Mouse (Mus musculus) spleen, postnatal 14 days (tissue): ENCODE results near the gene Zfand4.

Source experiments
- DNase-seq, 2 experiments: peaks; one replicate each; pipeline ENCODE4 v3.0.0; 2021 to 2022; ENCODE audit warnings: low spot score in 2 of 2

Gene Zfand4

DNA sequence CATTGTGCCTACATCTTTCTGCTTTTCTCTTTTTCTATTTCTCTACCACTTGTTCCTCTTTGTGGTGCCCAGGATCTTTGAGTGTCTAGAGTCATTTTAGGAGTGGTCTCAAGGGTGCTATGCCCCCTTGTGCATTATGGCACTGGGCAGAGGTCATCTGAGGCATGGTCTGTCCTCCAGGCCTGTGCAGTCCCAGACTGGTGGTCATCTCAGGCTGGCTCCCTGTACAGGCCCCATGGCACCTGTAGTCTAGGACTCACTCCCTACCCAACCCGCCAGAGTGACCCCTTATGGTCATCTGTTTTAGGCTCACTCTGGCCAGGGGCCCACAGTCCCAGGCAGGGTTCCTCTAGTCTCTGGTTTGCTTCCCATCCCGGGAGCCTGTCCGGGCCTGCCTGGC, 107.5 kb downstream of the Zfand4 start:
- no peak for DNase-seq

DNA sequence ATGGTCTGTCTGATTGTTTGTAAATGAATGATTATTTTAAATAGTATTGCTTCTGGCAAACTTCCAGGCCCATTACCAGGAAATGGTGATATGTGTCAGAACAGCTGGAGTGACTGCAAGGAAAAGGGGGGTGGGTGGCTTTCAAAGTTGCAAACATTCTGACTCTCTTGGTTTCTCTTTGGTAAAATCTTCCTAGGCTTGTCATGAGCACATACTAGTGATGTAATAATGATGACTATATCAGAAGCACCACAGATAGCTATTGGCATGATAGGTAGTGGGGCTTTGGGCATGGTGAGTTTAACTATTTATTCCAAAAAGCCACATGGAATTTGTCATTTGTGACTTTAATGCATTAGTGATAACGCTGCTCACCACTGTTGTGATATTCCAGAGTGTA, 110.1 kb downstream of the Zfand4 start:
- DNase-seq, result no peak

DNA sequence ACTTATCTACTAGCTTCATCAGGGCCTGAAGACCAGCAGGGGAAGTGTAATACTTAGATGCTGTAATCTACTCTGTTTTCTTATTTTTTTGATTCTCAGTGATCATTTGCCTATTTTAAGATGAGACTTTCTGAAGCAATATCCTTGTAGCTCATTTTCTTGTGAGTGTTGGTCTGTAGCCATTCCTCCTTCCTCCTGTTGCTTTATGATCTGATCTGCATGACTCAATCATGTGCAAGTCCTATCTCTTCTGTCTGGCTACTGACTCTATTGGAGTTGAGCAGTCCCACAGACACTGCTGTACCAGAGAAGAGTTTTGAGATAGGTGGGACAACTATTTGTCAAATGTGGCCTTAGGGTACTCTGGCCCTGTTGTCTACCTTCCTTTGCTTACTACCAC, 110.6 kb downstream of the Zfand4 start:
- DNase-seq, result no peak

DNA sequence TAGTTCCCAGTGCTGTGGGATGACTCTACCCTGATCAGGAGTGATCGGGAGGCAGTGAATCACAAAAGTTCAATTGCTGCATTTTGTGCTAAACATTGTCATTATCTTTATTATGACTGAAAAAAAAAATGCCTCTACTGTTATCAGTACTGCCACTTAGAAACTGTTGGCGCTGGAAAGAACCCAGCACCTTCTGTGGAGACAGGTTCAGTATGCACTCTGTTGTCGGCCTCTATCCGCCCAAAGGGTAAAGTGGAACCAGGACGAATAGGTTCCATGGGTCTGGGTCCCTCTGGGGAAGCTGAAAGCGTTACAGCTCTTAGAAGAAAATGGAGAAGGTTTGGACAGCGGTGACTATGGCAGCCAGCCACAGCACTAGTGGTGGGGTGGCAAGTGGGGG, 114.9 kb downstream of the Zfand4 start:
- no peak for DNase-seq
